Mouse (Mus musculus): ENCODE measurements around the gene Scn4b. TPM values are rescaled to one million over a fixed set of nuclear protein-coding genes. Genes with fewer than 3 reads are reported as not detected.

Scn4b gene
- polyA plus RNA-seq, 1 experiment from 2014 or later = 4.6 TPM

- no peak for DNase-seq (ENCODE audit: low spot score)
- no peak overlapping the region for H3K27ac ChIP-seq
- no peaks in the 10 kb centered on the region for H3K36me3 ChIP-seq (ENCODE audit: insufficient read depth, low read length)
- no peak for ATAC-seq (replicated peaks; ENCODE audit: low FRiP score, low read depth)
- H3K9me3 ChIP-seq (replicated peaks; ENCODE audit: low read length) = no peaks in the 10 kb centered on the region
- WGBS = 55% methylated on average over 3 of the region's 3 CpGs
- no peaks in the 10 kb centered on the region for H3K4me1 ChIP-seq (replicated peaks; ENCODE audit: insufficient read depth, low read length)
- no peak overlapping the region for H3K4me3 ChIP-seq (replicated peaks; ENCODE audit: low read depth, low read length)
- no peaks in the 10 kb centered on the region for H3K27me3 ChIP-seq (ENCODE audit: insufficient read depth, low read length)
- no peak overlapping the region for H3K4me2 ChIP-seq (ENCODE audit: low read length)
- TF ChIP-seq CTCF (IDR thresholded peaks at IDR 0.05; ENCODE audit: low read depth) = no peak
- H3K9ac ChIP-seq (ENCODE audit: low read depth, low read length) = no peak overlapping the region
These were observed 44.3 kb downstream of the Scn4b start for GRCm38 (mm10) chr9:45182521-45182920.

GRCm38 (mm10) chr9:45183266-45183665 lies 45.1 kb downstream of the Scn4b start:
- H3K27ac ChIP-seq = no peak overlapping the region
- no peaks in the 10 kb centered on the region for H3K4me1 ChIP-seq (replicated peaks; ENCODE audit: insufficient read depth, low read length)
- DNase-seq (ENCODE audit: low spot score) (no peak), ATAC-seq (replicated peaks; ENCODE audit: low FRiP score, low read depth) (no peak)
- no peaks in the 10 kb centered on the region for H3K36me3 ChIP-seq (ENCODE audit: insufficient read depth, low read length)
- H3K9ac ChIP-seq (ENCODE audit: low read depth, low read length) = no peak overlapping the region
- WGBS = 87% methylated on average over 6 of the region's 6 CpGs
- no peak for TF ChIP-seq CTCF (IDR thresholded peaks at IDR 0.05; ENCODE audit: low read depth)
- H3K27me3 ChIP-seq (ENCODE audit: insufficient read depth, low read length) = no peaks in the 10 kb centered on the region
- no peaks in the 10 kb centered on the region for H3K9me3 ChIP-seq (replicated peaks; ENCODE audit: low read length)
- H3K4me2 ChIP-seq (ENCODE audit: low read length) = no peak overlapping the region
- no peak overlapping the region for H3K4me3 ChIP-seq (replicated peaks; ENCODE audit: low read depth, low read length)

- DNase-seq (ENCODE audit: low spot score) (no peak), ATAC-seq (replicated peaks; ENCODE audit: low FRiP score, low read depth) (no peak)
- no peak overlapping the region for H3K9ac ChIP-seq (ENCODE audit: low read depth, low read length)
- H3K27ac ChIP-seq = no peak overlapping the region
- WGBS = 62% methylated on average over 4 of the region's 4 CpGs
- H3K4me3 ChIP-seq (replicated peaks; ENCODE audit: low read depth, low read length) = no peak overlapping the region
- H3K27me3 ChIP-seq (ENCODE audit: insufficient read depth, low read length) = no peaks in the 10 kb centered on the region
- H3K4me2 ChIP-seq (ENCODE audit: low read length) = no peak overlapping the region
- TF ChIP-seq CTCF (IDR thresholded peaks at IDR 0.05; ENCODE audit: low read depth) = no peak
- H3K9me3 ChIP-seq (replicated peaks; ENCODE audit: low read length) = no peaks in the 10 kb centered on the region
- H3K36me3 ChIP-seq (ENCODE audit: insufficient read depth, low read length) = no peaks in the 10 kb centered on the region
- no peaks in the 10 kb centered on the region for H3K4me1 ChIP-seq (replicated peaks; ENCODE audit: insufficient read depth, low read length)
These were observed 47.1 kb downstream of the Scn4b start for GRCm38 (mm10) chr9:45185250-45185649.

DNA sequence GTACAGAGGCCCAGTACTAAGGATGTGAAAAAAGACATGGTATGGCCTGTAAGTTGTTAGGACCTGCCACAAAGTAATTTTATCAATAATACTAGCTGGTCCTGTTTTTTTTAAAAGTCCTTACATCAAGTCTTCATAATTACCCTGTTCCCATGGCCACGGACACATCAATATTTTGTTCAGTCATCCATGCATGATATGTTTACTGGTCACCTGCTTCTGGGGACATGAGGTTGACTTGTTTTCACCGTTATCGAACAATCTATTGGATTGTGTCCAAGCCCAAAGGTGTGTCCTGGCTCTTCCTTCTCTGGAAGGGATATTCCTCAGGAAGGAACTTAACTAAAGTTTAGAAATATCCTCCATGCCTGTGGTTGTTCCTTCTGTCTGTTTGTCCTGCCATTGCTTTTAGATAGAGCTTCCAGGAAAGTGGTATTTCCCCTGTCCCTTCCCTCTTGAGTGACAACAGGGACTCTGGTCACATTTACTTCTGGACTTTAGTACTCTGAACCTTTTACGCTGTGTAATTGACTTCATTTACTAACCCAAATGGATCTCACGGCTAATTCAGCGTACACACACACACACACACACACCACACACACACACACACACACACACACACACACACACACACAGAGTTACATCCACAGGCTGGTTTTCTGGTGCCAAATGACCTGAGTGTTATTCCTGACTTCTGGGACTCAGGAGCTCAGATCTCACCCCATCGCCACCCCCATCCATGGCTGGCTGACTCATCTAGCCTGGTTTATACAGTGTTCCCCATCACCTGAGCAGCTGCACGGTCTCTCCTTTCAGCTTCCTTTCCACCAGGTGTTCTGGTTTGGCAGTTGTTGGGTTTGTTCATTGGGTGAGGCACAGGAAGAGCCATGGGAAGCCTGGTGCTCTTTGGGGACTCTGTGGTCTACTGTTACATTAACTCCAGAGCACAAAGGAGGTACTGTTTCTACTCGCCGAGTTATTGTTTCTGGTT lies 50.7 kb downstream of the Scn4b start:
- no peak overlapping the region for H3K9ac ChIP-seq (ENCODE audit: low read depth, low read length)
- no peaks in the 10 kb centered on the region for H3K9me3 ChIP-seq (replicated peaks; ENCODE audit: low read length)
- no peaks in the 10 kb centered on the region for H3K27me3 ChIP-seq (ENCODE audit: insufficient read depth, low read length)
- no peak for DNase-seq (ENCODE audit: low spot score)
- no peak for ATAC-seq (replicated peaks; ENCODE audit: low FRiP score, low read depth)
- H3K4me3 ChIP-seq (replicated peaks; ENCODE audit: low read depth, low read length) = no peak overlapping the region
- H3K36me3 ChIP-seq (ENCODE audit: insufficient read depth, low read length) = no peaks in the 10 kb centered on the region
- H3K27ac ChIP-seq = no peak overlapping the region
- no peaks in the 10 kb centered on the region for H3K4me1 ChIP-seq (replicated peaks; ENCODE audit: insufficient read depth, low read length)
- TF ChIP-seq CTCF (IDR thresholded peaks at IDR 0.05; ENCODE audit: low read depth) = no peak
- H3K4me2 ChIP-seq (ENCODE audit: low read length) = no peak overlapping the region
- 88% methylated on average over 10 of the region's 10 CpGs for WGBS

DNA sequence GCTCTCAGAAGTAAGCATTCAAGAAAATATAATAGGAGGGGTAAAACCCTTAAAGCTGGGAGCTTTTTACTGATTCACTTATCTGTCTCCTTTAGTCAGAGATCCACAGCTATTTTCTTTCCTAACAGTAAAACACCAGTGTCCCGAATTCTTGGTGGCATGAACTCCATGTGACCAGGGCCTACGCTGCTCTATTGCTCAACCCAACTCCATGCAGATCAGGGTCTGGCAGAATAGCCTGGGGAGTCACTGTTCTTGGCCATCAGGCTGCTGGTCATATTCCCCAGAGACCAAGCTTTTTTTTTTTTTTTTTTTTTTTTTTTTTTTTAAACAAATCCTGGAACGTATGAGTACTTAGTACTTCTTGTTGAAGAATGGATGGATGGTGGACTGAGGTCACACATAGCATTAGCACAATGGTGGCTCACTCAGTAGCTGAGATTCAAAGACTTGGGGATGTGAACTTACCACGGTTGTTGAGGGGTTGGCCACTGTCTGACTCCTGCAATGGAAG lies 51.5 kb downstream of the Scn4b start:
- DNase-seq (ENCODE audit: low spot score) (no peak), ATAC-seq (replicated peaks; ENCODE audit: low FRiP score, low read depth) (no peak)
- Histone ChIP-seq H3K9ac (ENCODE audit: low read depth, low read length) (no peak overlapping the region), H3K9me3 (replicated peaks; ENCODE audit: low read length) (no peaks in the 10 kb centered on the region), H3K27ac (no peak overlapping the region), H3K4me2 (ENCODE audit: low read length) (no peak overlapping the region), H3K4me1 (replicated peaks; ENCODE audit: insufficient read depth, low read length) (no peaks in the 10 kb centered on the region), H3K4me3 (replicated peaks; ENCODE audit: low read depth, low read length) (no peak overlapping the region), H3K27me3 (ENCODE audit: insufficient read depth, low read length) (no peaks in the 10 kb centered on the region), H3K36me3 (ENCODE audit: insufficient read depth, low read length) (no peaks in the 10 kb centered on the region)
- no peak for TF ChIP-seq CTCF (IDR thresholded peaks at IDR 0.05; ENCODE audit: low read depth)
- WGBS = 83% methylated on average over 4 of the region's 4 CpGs

- 72% methylated on average over 4 of the region's 4 CpGs for WGBS
- no peak for TF ChIP-seq CTCF (IDR thresholded peaks at IDR 0.05; ENCODE audit: low read depth)
- Histone ChIP-seq H3K27ac (no peak overlapping the region), H3K9ac (ENCODE audit: low read depth, low read length) (no peak overlapping the region), H3K36me3 (ENCODE audit: insufficient read depth, low read length) (no peaks in the 10 kb centered on the region), H3K27me3 (ENCODE audit: insufficient read depth, low read length) (no peaks in the 10 kb centered on the region), H3K9me3 (replicated peaks; ENCODE audit: low read length) (no peaks in the 10 kb centered on the region), H3K4me3 (replicated peaks; ENCODE audit: low read depth, low read length) (no peak overlapping the region), H3K4me2 (ENCODE audit: low read length) (no peak overlapping the region), H3K4me1 (replicated peaks; ENCODE audit: insufficient read depth, low read length) (no peaks in the 10 kb centered on the region)
- ATAC-seq (replicated peaks; ENCODE audit: low FRiP score, low read depth) (no peak), DNase-seq (ENCODE audit: low spot score) (no peak)
These were observed 57.3 kb downstream of the Scn4b start for GRCm38 (mm10) chr9:45195468-45195867.

All from kidney, postnatal 0 days (tissue).